Mouse (Mus musculus) heart, embryonic 12.5 days (tissue): ENCODE measurements around the gene Creb5. TPM values are rescaled to one million over a fixed set of nuclear protein-coding genes. Genes with fewer than 3 reads are reported as not detected.

Experiments
- ATAC-seq: fragments of 200-750 bp; cut with Nextera tagmentation; 2 replicates; pipeline ENCODE4 v1.8.0; 2017; ENCODE audit warnings: moderate TSS enrichment, moderate library complexity; ENCODE audit not compliant: insufficient number of reproducible peaks, low FRiP score
- H3K27ac ChIP-seq: fragments of 300-500 bp; sonication (generic); 2 replicates; pipeline ENCODE4 v1.5.1; 2016; ENCODE audit warnings: mild to moderate bottlenecking, moderate library complexity; ENCODE audit not compliant: poor library complexity, severe bottlenecking
- H3K27me3 ChIP-seq: fragments of 300-500 bp; sonication (generic); replicated peaks from 2 replicates; pipeline ENCODE4 v1.6.1; 2016; ENCODE audit warnings: mild to moderate bottlenecking, moderate library complexity
- H3K36me3 ChIP-seq: fragments of 300-500 bp; sonication (generic); 2 replicates; pipeline ENCODE4 v1.6.1; 2016; ENCODE audit warnings: mild to moderate bottlenecking, moderate library complexity
- H3K4me1 ChIP-seq: fragments of 300-500 bp; sonication (generic); replicated peaks from 2 replicates; pipeline ENCODE4 v1.6.1; 2016; ENCODE audit warnings: mild to moderate bottlenecking
- H3K4me2 ChIP-seq: fragments of 300-500 bp; sonication (generic); 2 replicates; pipeline ENCODE4 v1.6.1; 2016; ENCODE audit warnings: mild to moderate bottlenecking, moderate library complexity
- H3K4me3 ChIP-seq: fragments of 300-500 bp; sonication (generic); 2 replicates; pipeline ENCODE4 v1.5.1; 2016; ENCODE audit warnings: mild to moderate bottlenecking
- H3K9ac ChIP-seq: fragments of 300-500 bp; sonication (generic); 2 replicates; pipeline ENCODE4 v1.6.1; 2016; ENCODE audit warnings: mild to moderate bottlenecking, moderate library complexity
- H3K9me3 ChIP-seq: fragments of 300-500 bp; sonication (generic); replicated peaks from 2 replicates; pipeline ENCODE4 v1.6.1; 2016; ENCODE audit warnings: mild to moderate bottlenecking, moderate library complexity
- WGBS: fragments of 180-500 bp; shearing (Covaris S2); methylation state at CpG from one replicate; pipeline ENCODE4 v1.1.7; 2016; 5-methylcytosine and 5-hydroxymethylcytosine counted together
- polyA plus RNA-seq: library from polyadenylated mRNA; unstranded; fragments of >200 nt; fragmentation: Nextera tagmentation; extraction: Ambion mirVana; gene quantifications from 2 replicates; pipeline ENCODE4 v1.2.1, GENCODE M21; 2016

Gene Creb5
- polyA plus RNA-seq, 1 experiment from 2014 or later = 34.9 TPM

- no peak overlapping the region for H3K4me2 ChIP-seq
- no peak overlapping the region for H3K9ac ChIP-seq
- H3K36me3 ChIP-seq = peaks cover 4% of the 10 kb centered on the region; the same call in 1 of the 2 replicates
- H3K27me3 ChIP-seq = no peaks in the 10 kb centered on the region
- no peak overlapping the region for H3K27ac ChIP-seq
- peaks cover 36% of the 10 kb centered on the region for H3K4me1 ChIP-seq
- no peaks in the 10 kb centered on the region for H3K9me3 ChIP-seq
- no peak for ATAC-seq
- WGBS = 56% methylated on average over 1 of the region's 1 CpGs
- H3K4me3 ChIP-seq = no peak overlapping the region
Observed at GRCm38 (mm10) chr6:53619676-53620075, 332.6 kb downstream of the Creb5 start.

- Histone ChIP-seq H3K9me3 (no peaks in the 10 kb centered on the region), H3K4me3 (no peak overlapping the region), H3K4me1 (peaks cover 32% of the 10 kb centered on the region), H3K27me3 (no peaks in the 10 kb centered on the region), H3K4me2 (no peak overlapping the region), H3K9ac (no peak overlapping the region), H3K27ac (no peak overlapping the region), H3K36me3 (peaks cover 2% of the 10 kb centered on the region; the same call in 1 of the 2 replicates)
- no peak for ATAC-seq
- 82% methylated on average over 5 of the region's 5 CpGs for WGBS
Observed at GRCm38 (mm10) chr6:53621295-53621694, 334.2 kb downstream of the Creb5 start.

GRCm38 (mm10) chr6:53624455-53625276 lies 337.6 kb downstream of the Creb5 start:
- no peaks in the 10 kb centered on the region for H3K27me3 ChIP-seq
- no peak for ATAC-seq
- H3K36me3 ChIP-seq = 0 out of 2 replicates have a peak, but pooled peaks cover 3% of the 10 kb centered on the region
- H3K4me3 ChIP-seq = no peak overlapping the region
- H3K9me3 ChIP-seq = no peaks in the 10 kb centered on the region
- H3K4me1 ChIP-seq = peaks cover 24% of the 10 kb centered on the region
- H3K9ac ChIP-seq = no peak overlapping the region
- WGBS = 51% methylated on average over 15 of the region's 15 CpGs
- no peak overlapping the region for H3K4me2 ChIP-seq
- no peak overlapping the region for H3K27ac ChIP-seq

GRCm38 (mm10) chr6:53626044-53626443 lies 339.0 kb downstream of the Creb5 start:
- no peak for ATAC-seq
- no peaks in the 10 kb centered on the region for H3K9me3 ChIP-seq
- 75% methylated on average over 5 of the region's 5 CpGs for WGBS

GRCm38 (mm10) chr6:53628714-53629113 lies 341.6 kb downstream of the Creb5 start:
- Histone ChIP-seq H3K9ac (no peak overlapping the region), H3K27ac (no peak overlapping the region), H3K27me3 (no peaks in the 10 kb centered on the region), H3K36me3 (0 out of 2 replicates have a peak, but pooled peaks cover 3% of the 10 kb centered on the region), H3K4me2 (no peak overlapping the region), H3K4me1 (peaks cover 11% of the 10 kb centered on the region), H3K4me3 (no peak overlapping the region), H3K9me3 (no peaks in the 10 kb centered on the region)
- no peak for ATAC-seq

More at GRCm38 (mm10) chr6:53626044-53626443, 339.0 kb downstream of the Creb5 start:
- Histone ChIP-seq H3K27ac (no peak overlapping the region), H3K27me3 (no peaks in the 10 kb centered on the region), H3K4me1 (peaks cover 22% of the 10 kb centered on the region), H3K4me2 (no peak overlapping the region), H3K9ac (no peak overlapping the region), H3K4me3 (no peak overlapping the region), H3K36me3 (0 out of 2 replicates have a peak, but pooled peaks cover 3% of the 10 kb centered on the region)

GRCm38 (mm10) chr6:53635453-53635852 lies 348.4 kb downstream of the Creb5 start:
- Histone ChIP-seq H3K27ac (no peak overlapping the region), H3K27me3 (no peaks in the 10 kb centered on the region), H3K9ac (no peak overlapping the region), H3K9me3 (no peaks in the 10 kb centered on the region), H3K36me3 (no peaks in the 10 kb centered on the region), H3K4me1 (no peaks in the 10 kb centered on the region), H3K4me2 (no peak overlapping the region), H3K4me3 (no peak overlapping the region)
- no peak for ATAC-seq
- 85% methylated on average over 7 of the region's 7 CpGs for WGBS

- H3K9ac ChIP-seq = no peak overlapping the region
- H3K4me2 ChIP-seq = no peak overlapping the region
- H3K4me3 ChIP-seq = no peak overlapping the region
- no peaks in the 10 kb centered on the region for H3K27me3 ChIP-seq
- no peak overlapping the region for H3K27ac ChIP-seq
- no peaks in the 10 kb centered on the region for H3K9me3 ChIP-seq
- 84% methylated on average over 13 of the region's 13 CpGs for WGBS
- ATAC-seq = no peak
- peaks cover 8% of the 10 kb centered on the region for H3K36me3 ChIP-seq
- no peaks in the 10 kb centered on the region for H3K4me1 ChIP-seq
Observed at GRCm38 (mm10) chr6:53637356-53638351, 350.6 kb downstream of the Creb5 start.

- 88% methylated on average over 30 of the region's 30 CpGs for WGBS
- Histone ChIP-seq H3K36me3 (peaks cover 8% of the 10 kb centered on the region), H3K27me3 (no peaks in the 10 kb centered on the region), H3K4me2 (no peak overlapping the region), H3K9me3 (no peaks in the 10 kb centered on the region), H3K27ac (no peak overlapping the region), H3K4me1 (no peaks in the 10 kb centered on the region), H3K4me3 (no peak overlapping the region), H3K9ac (no peak overlapping the region)
- no peak for ATAC-seq
Observed at GRCm38 (mm10) chr6:53641633-53642605, 354.8 kb downstream of the Creb5 start.

GRCm38 (mm10) chr6:53642826-53643356 lies 355.8 kb downstream of the Creb5 start:
- Histone ChIP-seq H3K4me1 (no peaks in the 10 kb centered on the region), H3K27ac (no peak overlapping the region), H3K9ac (no peak overlapping the region), H3K27me3 (no peaks in the 10 kb centered on the region), H3K4me3 (no peak overlapping the region), H3K4me2 (no peak overlapping the region), H3K9me3 (no peaks in the 10 kb centered on the region), H3K36me3 (peaks cover 8% of the 10 kb centered on the region)
- 84% methylated on average over 7 of the region's 7 CpGs for WGBS
- ATAC-seq = no peak

- no peak overlapping the region for H3K4me3 ChIP-seq
- H3K9me3 ChIP-seq = no peaks in the 10 kb centered on the region
- H3K4me1 ChIP-seq = no peaks in the 10 kb centered on the region
- H3K36me3 ChIP-seq = peaks cover 8% of the 10 kb centered on the region
- H3K9ac ChIP-seq = no peak overlapping the region
- no peak overlapping the region for H3K27ac ChIP-seq
- no peak for ATAC-seq
- no peaks in the 10 kb centered on the region for H3K27me3 ChIP-seq
- WGBS = 67% methylated on average over 5 of the region's 5 CpGs
- H3K4me2 ChIP-seq = no peak overlapping the region
Observed at GRCm38 (mm10) chr6:53643481-53643880, 356.4 kb downstream of the Creb5 start.
